Mouse (Mus musculus) 3134 (cell line): ENCODE results near the gene Tex21.
A peak's percentile ranks its signal among the peaks of the same experiment; 100 is the strongest.
"Not testable (repeated sequence)": the region's sequence is repeated elsewhere in the genome, so short reads cannot be mapped to it uniquely, and the experiment has no call there.

Source experiments
- DNase-seq: peaks from one replicate; pipeline ENCODE4 v3.0.0-alpha.2; 2011; ENCODE audit warnings: low spot score; ENCODE audit not compliant: insufficient read length; ENCODE audit errors: extremely low read depth

Gene Tex21

GRCm38 (mm10) chr12:76261556-76261955 lies 15.0 kb upstream of the Tex21 start:
- no peak for DNase-seq

- DNase-seq = no peak
These were observed 14.1 kb upstream of the Tex21 start for GRCm38 (mm10) chr12:76260673-76261072.

DNA sequence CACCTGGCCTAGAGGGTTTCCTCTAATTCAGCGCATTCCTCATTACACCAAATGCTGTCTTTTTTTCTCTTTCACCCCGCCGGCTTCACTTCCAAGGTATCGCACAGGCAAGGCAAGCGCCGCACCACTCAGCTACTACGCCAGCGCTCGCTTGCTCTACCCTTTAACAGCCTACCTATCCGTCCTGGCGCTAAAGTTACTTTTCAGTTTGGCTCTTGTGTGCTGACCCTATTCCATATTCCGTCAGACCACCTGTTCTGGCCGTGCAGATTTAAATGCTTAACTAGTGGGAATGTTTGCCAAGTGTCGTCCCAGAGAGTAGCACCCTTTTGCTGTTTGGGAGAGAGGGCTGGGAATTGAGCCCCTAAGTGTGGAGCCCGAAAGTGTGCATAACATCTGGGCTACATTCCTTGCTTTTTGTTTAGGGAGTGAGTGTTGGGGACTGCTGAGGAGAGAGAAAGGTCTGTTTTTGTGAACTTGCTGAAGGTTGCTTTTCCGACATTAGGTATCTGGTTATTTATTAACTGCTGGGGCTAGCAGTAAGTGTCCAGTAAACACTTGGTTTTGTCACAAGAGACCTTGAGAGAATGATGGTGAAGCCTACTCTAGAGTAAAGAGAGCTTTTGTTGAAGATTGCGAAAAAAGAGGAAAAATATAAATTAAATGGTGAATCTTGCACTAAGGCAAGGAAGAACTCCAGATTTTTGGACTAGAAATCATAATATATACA lies 9.7 kb upstream of the Tex21 start:
- DNase-seq = no peak

DNA sequence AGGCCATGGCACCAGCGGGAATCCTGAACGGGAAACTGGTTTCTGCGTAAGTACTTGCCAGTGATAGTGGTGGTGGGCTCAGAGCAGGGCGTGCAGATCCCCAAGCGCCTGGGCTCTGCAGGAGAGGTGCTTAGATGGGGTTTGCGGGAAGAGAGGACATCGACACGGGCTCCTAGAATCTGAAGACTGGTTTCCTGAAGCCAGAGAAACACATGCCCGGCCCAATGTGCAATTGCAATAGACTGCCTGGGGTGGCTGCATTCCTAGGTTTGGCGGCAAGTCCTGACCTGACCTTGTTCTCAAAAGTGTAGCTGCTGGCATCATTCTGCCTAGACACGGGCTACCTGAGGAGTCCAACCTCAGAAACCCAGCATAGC lies 8.9 kb upstream of the Tex21 start:
- no peak for DNase-seq

- peak; percentile 96 for DNase-seq
These were observed 8.4 kb upstream of the Tex21 start, which contains the start of gene Mthfd1 for GRCm38 (mm10) chr12:76254725-76255498. Gene Mthfd1 (plus strand): TSS chr12:76255298.

DNA sequence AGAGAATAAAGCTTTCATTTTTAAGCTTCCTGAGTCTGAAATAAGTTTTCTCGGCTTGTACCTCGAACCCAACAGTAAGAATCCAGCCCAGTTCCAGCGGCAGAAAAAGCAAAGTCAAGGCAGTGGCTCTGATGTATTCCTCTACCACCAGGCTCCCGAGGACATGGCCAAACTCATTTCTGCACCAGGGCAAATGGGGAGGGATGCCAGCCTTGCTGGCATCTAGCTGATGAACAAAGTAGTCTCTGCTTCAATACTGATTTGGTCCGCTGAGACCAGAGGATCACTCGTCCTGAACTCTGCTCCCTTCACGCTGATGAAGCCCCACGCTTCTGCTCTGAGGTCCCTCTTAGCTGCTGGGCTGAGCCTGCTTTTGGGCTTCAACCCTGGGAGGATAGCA lies 7.4 kb upstream of the Tex21 start:
- no peak for DNase-seq

DNA sequence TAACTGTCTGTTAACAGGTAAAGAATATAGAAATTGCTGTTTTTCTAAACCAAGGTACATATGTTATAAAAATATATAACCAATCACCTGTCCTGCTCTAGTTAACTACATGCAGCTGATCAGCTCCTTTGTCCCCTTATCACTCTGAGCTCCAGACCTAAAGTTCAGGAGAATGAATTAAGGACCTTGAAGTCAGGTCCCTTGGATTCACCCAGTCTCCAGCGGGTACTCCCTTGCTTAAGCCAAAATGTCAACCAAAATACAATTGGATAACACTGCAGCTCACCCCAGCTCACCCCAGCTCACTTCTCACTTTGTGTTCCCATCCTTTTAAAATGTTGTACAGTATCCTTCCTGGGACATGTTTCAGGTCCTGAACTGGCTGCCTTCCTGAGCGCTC lies 7.0 kb upstream of the Tex21 start:
- DNase-seq = no peak

- DNase-seq = no peak
These were observed 6.5 kb upstream of the Tex21 start for GRCm38 (mm10) chr12:76253090-76253489.

GRCm38 (mm10) chr12:76244981-76245380 lies 1.6 kb downstream of the Tex21 start:
- no peak for DNase-seq

DNA sequence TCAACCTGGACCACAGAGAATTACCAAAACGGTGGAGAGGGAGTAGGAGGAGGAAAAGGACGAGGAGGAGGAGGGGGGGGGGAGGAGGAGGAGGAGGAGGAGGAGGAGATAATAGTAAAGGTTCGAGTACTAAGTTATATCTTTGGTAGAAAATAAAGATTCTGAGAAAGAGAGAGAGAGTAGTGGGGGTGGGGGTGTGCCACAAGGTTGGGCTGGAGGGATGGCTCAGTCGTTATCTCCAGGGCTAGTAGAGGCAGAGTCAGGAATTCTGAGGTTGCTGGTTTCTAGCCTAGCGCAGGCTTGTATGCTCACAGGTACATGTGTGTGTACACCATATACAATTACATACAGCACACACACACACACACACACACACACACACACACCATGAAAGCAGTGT lies 4.7 kb downstream of the Tex21 start:
- no peak for DNase-seq

GRCm38 (mm10) chr12:76241084-76241483 lies 5.5 kb downstream of the Tex21 start:
- no peak for DNase-seq

DNA sequence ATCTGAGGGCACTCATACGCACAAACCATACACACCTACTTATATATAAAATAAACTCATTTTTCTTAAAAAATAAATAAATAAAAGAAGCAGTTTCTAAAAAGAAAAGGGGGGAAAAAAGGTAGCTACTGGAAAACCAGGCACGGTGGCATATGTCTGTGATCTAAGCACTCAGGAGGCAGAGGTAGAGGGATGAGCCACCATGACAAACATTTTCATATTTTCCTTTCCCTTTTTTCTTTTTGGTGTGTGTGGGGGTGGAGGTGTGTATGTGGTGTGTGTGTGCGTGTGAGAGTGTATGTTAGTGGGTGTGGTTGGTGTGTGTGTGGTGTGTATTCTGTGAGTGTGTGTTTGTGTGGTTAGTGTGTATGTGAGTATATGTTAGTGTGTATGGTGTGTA lies 5.9 kb downstream of the Tex21 start:
- no peak for DNase-seq

DNA sequence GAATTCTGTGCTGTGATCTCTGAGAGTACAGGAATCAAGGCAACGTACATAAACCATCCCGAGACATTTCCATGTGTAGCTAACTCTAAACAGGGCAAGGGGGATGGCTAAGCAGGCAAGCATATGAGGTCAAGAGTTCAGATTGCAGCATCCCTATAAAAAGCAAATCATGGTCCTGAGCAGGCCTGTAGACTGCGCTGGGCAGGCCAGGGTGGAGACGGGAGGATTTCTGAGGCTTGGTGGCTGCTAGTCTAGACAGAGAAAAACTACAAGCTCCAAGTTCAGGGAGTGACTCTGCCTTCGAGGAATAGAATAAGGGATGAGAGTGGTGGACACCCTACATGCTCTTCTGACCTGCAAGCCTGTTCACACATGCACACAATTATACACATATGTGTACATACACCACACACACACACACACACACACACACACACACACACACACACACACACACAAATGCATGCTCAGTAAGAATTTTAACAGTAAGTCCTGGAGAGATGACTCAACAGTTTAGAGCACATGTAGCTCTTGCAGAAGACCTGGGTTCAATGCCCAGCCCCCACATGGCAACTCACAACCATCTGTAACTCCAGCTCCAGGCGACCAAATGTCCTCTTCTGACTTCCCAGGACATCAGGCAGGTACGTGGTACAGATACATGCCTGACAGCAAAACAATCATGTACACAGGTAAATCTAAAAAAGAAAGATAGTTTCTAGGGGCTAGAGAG lies 6.5 kb downstream of the Tex21 start:
- no peak for DNase-seq

DNA sequence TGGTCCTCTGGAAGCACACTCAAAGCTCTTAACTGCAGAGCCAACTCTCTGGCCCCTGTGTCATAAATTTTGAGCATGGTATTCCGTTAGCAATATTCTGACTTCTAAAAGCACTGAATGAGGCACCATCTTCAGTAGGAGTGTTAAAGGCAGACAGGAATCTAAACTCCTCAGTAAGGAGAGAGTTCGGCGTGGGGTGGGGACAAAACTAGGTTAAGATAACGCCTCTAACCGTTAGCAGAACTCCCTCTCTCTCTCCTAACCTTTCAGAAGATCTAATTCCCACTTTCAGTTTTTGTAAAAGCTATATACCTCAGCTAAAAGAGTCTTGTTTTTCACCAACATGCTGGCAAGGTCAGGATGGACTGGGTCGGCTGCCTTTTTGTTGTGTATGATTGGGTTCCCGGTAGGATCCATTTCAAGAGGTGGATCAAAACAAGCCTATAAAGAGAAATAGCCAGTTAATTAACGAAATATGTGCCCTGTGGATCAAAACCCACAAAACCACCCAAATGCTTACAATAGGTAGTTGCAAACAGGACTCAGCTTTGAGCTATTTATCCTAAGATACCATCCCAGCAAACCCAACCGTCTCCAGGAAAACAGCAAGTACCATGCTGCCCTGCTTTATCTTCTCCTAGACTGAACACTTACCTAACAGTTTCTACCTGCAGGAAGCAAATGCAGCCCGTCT lies 7.3 kb downstream of the Tex21 start:
- no peak for DNase-seq

- DNase-seq = no peak
These were observed 11.3 kb downstream of the Tex21 start for GRCm38 (mm10) chr12:76235253-76235652.

DNA sequence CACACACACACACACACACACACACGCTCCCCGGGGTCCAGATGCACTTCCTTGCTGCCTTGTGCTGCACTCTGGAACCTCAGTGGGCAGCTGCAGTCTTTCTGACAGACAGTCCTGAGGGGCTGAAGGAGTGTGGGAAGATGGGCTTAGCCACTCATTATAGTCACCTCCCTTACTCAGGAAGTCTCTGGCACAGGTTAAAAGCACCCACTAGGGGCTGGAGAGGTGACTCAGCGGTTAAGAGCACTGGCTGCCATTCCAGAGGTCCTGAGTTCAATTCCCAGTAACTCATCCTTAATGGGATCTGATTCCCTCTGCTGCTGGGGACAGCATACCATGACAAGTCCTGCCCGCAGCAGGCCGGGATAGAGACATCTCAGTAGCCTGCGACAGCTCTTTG lies 15.9 kb downstream of the Tex21 start:
- DNase-seq = no peak

DNA sequence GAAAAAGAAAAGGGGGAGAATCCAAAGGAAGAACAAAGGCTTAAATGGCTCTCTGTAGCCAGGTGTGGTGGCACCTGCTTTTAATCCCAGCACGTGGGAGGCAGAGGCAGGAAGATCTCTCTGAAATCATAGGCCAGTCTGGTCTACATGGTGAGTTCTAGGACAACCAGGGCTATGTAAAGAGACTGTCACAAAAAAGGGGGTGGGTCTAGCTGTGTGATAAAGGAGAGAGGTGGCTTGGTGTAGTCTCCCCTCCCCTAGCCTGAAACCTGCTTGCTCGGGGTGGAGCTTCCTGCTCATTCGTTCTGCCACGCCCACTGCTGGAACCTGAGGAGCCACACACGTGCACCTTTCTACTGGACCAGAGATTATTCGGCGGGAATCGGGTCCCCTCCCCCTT lies 24.4 kb downstream of the Tex21 start:
- not testable (repeated sequence) for DNase-seq

DNA sequence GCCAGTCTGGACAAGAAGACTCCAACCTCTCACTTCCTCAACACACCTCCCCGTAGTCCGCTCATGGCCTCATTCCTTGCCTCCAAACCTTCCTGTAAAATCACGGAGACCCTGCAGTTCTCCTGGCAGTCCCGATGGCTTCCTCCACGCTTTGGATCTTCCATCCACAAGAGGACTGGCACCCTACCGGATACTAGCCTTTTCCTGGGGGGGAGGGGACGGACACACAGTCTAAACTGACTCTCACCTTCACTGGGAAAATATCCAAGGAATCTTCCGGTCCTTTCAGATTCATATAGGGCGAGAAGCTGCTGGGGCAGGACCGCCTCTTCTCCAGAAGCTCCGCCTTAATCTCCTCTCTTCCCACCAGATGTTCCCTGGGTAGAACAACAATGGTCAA lies 29.8 kb downstream of the Tex21 start:
- DNase-seq = no peak

DNA sequence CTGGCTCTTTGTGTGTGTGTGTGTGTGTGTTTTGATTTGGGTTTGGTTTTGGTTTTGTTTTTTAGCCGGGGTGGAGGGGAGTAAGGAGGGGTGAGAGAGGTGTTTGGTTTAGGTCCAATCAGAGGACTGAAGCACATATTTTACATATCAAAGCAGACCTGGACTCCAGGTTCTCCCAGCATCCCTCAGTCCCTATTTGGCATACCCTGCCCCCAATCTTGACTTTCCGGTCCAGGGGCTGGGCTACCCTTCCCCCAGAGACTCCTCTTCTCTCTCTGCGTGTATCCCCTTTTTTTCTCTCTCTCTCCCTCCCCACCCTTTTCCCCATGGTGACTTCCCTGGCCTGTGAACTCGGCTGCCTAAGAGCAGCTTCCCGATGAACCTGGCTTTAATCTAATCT lies 31.4 kb downstream of the Tex21 start:
- no peak for DNase-seq

DNA sequence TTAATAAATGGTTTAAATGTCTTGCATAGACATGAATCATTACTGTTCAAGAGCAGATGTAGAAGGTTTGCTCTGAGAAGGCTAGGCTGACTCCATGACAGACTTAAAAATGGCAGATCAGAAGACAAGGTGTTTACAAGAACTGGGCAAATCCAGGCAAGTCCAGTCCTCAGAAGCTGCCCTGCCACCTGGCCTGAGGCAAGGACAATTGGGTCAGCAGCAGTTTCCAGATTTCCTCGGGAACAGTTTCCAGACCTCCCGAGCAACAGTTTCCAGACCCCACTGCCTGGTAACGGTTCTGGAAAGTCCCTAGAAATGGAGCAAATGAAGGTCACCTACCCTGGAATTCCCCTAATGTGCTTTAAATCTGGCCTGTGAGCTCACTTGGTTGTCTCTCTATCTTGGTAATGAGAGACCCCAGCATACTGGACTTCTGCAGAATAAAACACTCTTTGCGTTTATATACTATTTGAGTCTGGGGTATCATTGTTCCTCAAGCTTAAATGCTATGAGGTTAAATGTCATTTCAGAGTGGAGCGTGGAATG lies 37.0 kb downstream of the Tex21 start:
- DNase-seq = no peak

GRCm38 (mm10) chr12:76200326-76200725 lies 46.2 kb downstream of the Tex21 start:
- no peak for DNase-seq
